Mouse (Mus musculus): Measurements from ENCODE around the gene AC109138.7. TPM values are rescaled to one million over a fixed set of nuclear protein-coding genes. Genes with fewer than 3 reads are reported as not detected.
A peak's percentile ranks its signal among the peaks of the same experiment; 100 is the strongest.

Gene AC109138.7
- polyA plus RNA-seq, 1 experiment from 2014 or later: not detected

DNA sequence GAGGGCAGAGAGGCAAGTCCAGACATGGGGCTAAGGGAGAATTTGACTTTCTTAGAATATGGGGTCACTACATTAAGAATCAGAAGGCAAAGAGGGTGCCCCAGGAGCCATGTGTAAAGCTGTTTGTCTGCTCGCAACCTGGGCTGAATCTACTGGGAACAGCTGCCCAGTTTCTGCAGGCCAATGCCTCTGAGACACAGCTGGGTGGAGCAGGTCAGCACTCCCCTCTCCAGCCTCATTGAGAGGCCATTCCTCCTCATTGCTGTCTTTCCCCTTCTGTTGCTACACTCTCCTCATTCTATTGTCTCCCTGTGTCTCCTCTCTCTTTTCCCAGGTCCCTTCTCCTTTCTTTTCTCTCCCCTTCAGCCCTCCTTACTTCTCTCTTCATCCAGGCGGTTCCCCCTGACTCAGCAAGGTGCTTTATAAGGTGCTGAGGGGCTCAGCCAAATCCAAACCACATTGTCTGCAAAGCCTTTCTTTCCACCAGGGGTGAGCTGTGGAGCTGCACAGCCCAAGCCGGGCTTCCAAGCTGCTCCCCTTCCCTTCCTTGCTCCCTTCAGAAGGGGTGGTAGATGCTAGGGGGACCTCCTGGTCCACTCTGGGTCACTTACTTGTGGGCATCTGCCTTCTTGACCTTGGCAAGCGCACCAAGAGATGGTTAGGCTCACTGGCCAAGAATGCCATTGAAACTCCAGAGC is 2.1 kb upstream of the AC109138.7 start:
- 38% methylated on average over 4 of the region's 4 CpGs for WGBS
- Histone ChIP-seq H3K36me3 (no peaks in the 10 kb centered on the region), H3K4me3 (replicated peaks) (no peak overlapping the region), H3K27me3 (replicated peaks) (peaks cover 49% of the 10 kb centered on the region), H3K4me2 (no peak overlapping the region), H3K27ac (replicated peaks) (no peak overlapping the region), H3K9me3 (replicated peaks) (no peaks in the 10 kb centered on the region), H3K9ac (replicated peaks) (no peak overlapping the region), H3K4me1 (peaks cover 37% of the 10 kb centered on the region)
- no peak for ATAC-seq (ENCODE audit: low FRiP score)

GRCm38 (mm10) chr19:4213524-4213974 is 608 bp upstream of the AC109138.7 start:
- 6% methylated on average over 9 of the region's 9 CpGs for WGBS
- H3K9ac ChIP-seq (replicated peaks): no peak overlapping the region
- no peaks in the 10 kb centered on the region for H3K9me3 ChIP-seq (replicated peaks)
- peaks cover 63% of the 10 kb centered on the region for H3K27me3 ChIP-seq (replicated peaks)
- no peaks in the 10 kb centered on the region for H3K36me3 ChIP-seq
- no peak for ATAC-seq (ENCODE audit: low FRiP score)
- peak overlapping the region; percentile 96 for H3K4me2 ChIP-seq
- H3K4me1 ChIP-seq: peaks cover 37% of the 10 kb centered on the region
- peak overlapping the region; percentile 51 for H3K4me3 ChIP-seq (replicated peaks)
- H3K27ac ChIP-seq (replicated peaks): no peak overlapping the region

- Histone ChIP-seq H3K4me3 (replicated peaks) (peak overlapping the region; percentile 51), H3K9me3 (replicated peaks) (no peaks in the 10 kb centered on the region), H3K4me2 (peak overlapping the region; percentile 96), H3K36me3 (no peaks in the 10 kb centered on the region), H3K9ac (replicated peaks) (peak overlapping the region; percentile 56), H3K4me1 (peaks cover 39% of the 10 kb centered on the region), H3K27me3 (replicated peaks) (peaks cover 63% of the 10 kb centered on the region), H3K27ac (replicated peaks) (0 out of 2 replicates have a peak overlapping the region, but pooled peaks have one; percentile 38)
- 0% methylated on average over 46 of the region's 81 CpGs for WGBS
- ATAC-seq (ENCODE audit: low FRiP score): peak; percentile 16; the same call in 1 of the 2 replicates
Measured at GRCm38 (mm10) chr19:4214771-4215450, 754 bp downstream of the AC109138.7 start.

DNA sequence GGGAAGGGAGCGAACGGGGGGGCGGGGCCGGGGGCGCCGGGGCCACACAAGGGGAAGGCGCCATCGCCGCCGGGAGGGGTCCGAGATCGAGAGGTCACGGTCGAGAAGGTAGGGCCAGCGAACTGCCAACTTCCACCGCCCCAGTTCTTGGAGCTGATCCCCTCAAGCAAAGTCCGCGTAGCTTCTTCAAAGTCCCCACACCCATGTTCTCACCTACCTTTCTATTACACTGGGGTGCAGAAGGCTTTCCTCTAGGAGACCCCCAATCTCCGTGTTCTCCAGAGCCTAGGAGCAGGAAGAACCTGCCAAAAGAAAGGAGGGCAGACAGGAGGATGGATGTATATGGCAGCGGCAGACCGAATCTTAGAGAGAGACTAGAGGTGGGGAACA is 1.3 kb downstream of the AC109138.7 start:
- ATAC-seq (ENCODE audit: low FRiP score): no peak
- Histone ChIP-seq H3K27me3 (replicated peaks) (peaks cover 62% of the 10 kb centered on the region), H3K27ac (replicated peaks) (no peak overlapping the region), H3K9me3 (replicated peaks) (no peaks in the 10 kb centered on the region), H3K36me3 (no peaks in the 10 kb centered on the region), H3K4me1 (peaks cover 45% of the 10 kb centered on the region), H3K9ac (replicated peaks) (peak overlapping the region; percentile 56), H3K4me3 (replicated peaks) (peak overlapping the region; percentile 51), H3K4me2 (peak overlapping the region; percentile 96)
- WGBS: 4% methylated on average over 15 of the region's 21 CpGs

- Histone ChIP-seq H3K9me3 (replicated peaks) (no peaks in the 10 kb centered on the region), H3K4me3 (replicated peaks) (0 out of 2 replicates have a peak overlapping the region, but pooled peaks have one; percentile 6), H3K27me3 (replicated peaks) (peaks cover 57% of the 10 kb centered on the region), H3K9ac (replicated peaks) (0 out of 2 replicates have a peak overlapping the region, but pooled peaks have one; percentile 23), H3K27ac (replicated peaks) (no peak overlapping the region; the same call in 1 of the 2 replicates), H3K4me2 (peak overlapping the region; percentile 96), H3K36me3 (no peaks in the 10 kb centered on the region), H3K4me1 (peaks cover 52% of the 10 kb centered on the region)
- WGBS: 26% methylated on average over 14 of the region's 14 CpGs
- no peak for ATAC-seq (ENCODE audit: low FRiP score)
Measured at GRCm38 (mm10) chr19:4216041-4216685, 2.0 kb downstream of the AC109138.7 start.

DNA sequence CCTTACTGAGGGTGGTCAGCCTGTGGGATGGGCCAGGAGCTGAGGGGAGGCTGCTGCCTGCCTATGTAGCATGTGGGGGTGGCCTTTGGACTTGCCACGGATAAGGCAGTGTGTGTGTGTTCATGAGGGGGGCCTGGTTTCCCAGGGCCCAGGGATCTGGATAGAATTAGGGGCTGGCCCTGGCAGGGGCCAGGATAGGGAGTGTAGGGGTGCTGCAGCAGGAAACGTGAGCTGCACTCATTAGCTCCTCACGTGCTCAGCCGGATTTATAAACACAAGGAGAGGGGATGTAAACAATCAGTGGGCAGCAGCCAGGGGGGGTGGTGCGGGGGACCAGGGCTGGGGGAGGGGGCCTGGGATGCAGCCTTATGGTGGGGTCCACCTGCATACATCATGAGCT is 3.0 kb downstream of the AC109138.7 start:
- peaks cover 48% of the 10 kb centered on the region for H3K27me3 ChIP-seq (replicated peaks)
- no peak for ATAC-seq (ENCODE audit: low FRiP score)
- no peaks in the 10 kb centered on the region for H3K9me3 ChIP-seq (replicated peaks)
- no peak overlapping the region for H3K27ac ChIP-seq (replicated peaks)
- no peak overlapping the region for H3K4me2 ChIP-seq
- H3K9ac ChIP-seq (replicated peaks): no peak overlapping the region
- WGBS: 23% methylated on average over 5 of the region's 5 CpGs
- no peak overlapping the region for H3K4me3 ChIP-seq (replicated peaks)
- H3K36me3 ChIP-seq: no peaks in the 10 kb centered on the region
- H3K4me1 ChIP-seq: peaks cover 59% of the 10 kb centered on the region

- Histone ChIP-seq H3K4me1 (peaks cover 62% of the 10 kb centered on the region), H3K9me3 (replicated peaks) (no peaks in the 10 kb centered on the region), H3K27ac (replicated peaks) (no peak overlapping the region), H3K27me3 (replicated peaks) (peaks cover 43% of the 10 kb centered on the region), H3K4me2 (no peak overlapping the region), H3K9ac (replicated peaks) (no peak overlapping the region), H3K36me3 (no peaks in the 10 kb centered on the region), H3K4me3 (replicated peaks) (no peak overlapping the region)
- ATAC-seq (ENCODE audit: low FRiP score): no peak
- WGBS: 47% methylated on average over 3 of the region's 3 CpGs
Measured at GRCm38 (mm10) chr19:4217855-4218254, 3.7 kb downstream of the AC109138.7 start.

DNA sequence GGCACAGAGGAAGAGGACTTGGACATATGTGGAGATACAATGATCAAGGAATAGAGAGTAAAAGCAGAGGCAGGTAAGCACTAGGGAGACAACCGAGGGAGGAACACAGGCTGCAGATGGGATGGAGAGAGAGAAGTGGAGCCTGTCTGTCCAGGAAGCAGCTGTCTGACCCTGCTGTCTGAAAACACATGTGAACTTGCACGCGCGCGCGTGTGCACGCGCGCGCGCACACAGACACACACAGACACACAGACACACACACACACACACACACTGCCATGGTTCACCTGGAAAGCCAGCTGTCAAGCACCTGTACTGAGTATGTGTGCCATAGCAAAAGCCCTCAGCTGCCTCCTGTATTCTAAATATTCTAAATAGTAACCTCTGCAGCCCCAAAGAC is 4.1 kb downstream of the AC109138.7 start:
- no peaks in the 10 kb centered on the region for H3K9me3 ChIP-seq (replicated peaks)
- H3K27ac ChIP-seq (replicated peaks): no peak overlapping the region
- no peak overlapping the region for H3K4me3 ChIP-seq (replicated peaks)
- WGBS: 92% methylated on average over 6 of the region's 11 CpGs
- peaks cover 39% of the 10 kb centered on the region for H3K27me3 ChIP-seq (replicated peaks)
- H3K4me1 ChIP-seq: peaks cover 57% of the 10 kb centered on the region
- no peak for ATAC-seq (ENCODE audit: low FRiP score)
- no peak overlapping the region for H3K9ac ChIP-seq (replicated peaks)
- no peak overlapping the region for H3K4me2 ChIP-seq
- H3K36me3 ChIP-seq: no peaks in the 10 kb centered on the region

- no peaks in the 10 kb centered on the region for H3K36me3 ChIP-seq
- no peak for ATAC-seq (ENCODE audit: low FRiP score)
- 85% methylated on average over 1 of the region's 1 CpGs for WGBS
Measured at GRCm38 (mm10) chr19:4218784-4219183, 4.6 kb downstream of the AC109138.7 start.

DNA sequence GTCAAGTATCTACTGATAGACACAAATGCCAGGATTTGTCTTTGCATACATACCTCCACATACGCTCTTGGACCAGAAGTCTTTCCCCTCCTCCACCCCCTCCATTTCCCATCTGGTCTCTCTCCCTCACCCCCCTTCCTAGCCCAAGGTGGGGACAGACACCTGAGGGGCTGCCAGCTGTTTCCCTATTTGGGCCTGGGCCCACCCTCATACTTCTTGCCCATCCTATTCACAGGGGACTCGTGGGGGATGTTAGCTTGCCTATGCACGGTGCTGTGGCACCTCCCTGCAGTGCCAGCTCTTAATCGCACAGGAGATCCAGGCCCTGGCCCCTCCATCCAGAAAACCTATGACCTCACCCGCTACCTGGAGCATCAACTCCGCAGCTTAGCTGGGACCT is 5.8 kb downstream of the AC109138.7 start:
- Histone ChIP-seq H3K4me2 (no peak overlapping the region), H3K9ac (replicated peaks) (no peak overlapping the region), H3K9me3 (replicated peaks) (no peaks in the 10 kb centered on the region), H3K27me3 (replicated peaks) (peaks cover 27% of the 10 kb centered on the region), H3K27ac (replicated peaks) (no peak overlapping the region), H3K4me1 (peaks cover 41% of the 10 kb centered on the region), H3K4me3 (replicated peaks) (no peak overlapping the region), H3K36me3 (no peaks in the 10 kb centered on the region)
- WGBS: 82% methylated on average over 6 of the region's 6 CpGs
- no peak for ATAC-seq (ENCODE audit: low FRiP score)

More at GRCm38 (mm10) chr19:4218784-4219183, 4.6 kb downstream of the AC109138.7 start:
- no peak overlapping the region for H3K4me2 ChIP-seq
- peaks cover 53% of the 10 kb centered on the region for H3K4me1 ChIP-seq
- peaks cover 34% of the 10 kb centered on the region for H3K27me3 ChIP-seq (replicated peaks)
- no peak overlapping the region for H3K4me3 ChIP-seq (replicated peaks)
- no peak overlapping the region for H3K27ac ChIP-seq (replicated peaks)
- no peaks in the 10 kb centered on the region for H3K9me3 ChIP-seq (replicated peaks)
- H3K9ac ChIP-seq (replicated peaks): no peak overlapping the region

GRCm38 (mm10) chr19:4220416-4220815 is 6.3 kb downstream of the AC109138.7 start:
- WGBS: 45% methylated on average over 4 of the region's 4 CpGs
- Histone ChIP-seq H3K9ac (replicated peaks) (no peak overlapping the region), H3K9me3 (replicated peaks) (no peaks in the 10 kb centered on the region), H3K4me3 (replicated peaks) (no peak overlapping the region), H3K4me2 (no peak overlapping the region), H3K36me3 (no peaks in the 10 kb centered on the region), H3K4me1 (peaks cover 36% of the 10 kb centered on the region), H3K27me3 (replicated peaks) (peaks cover 27% of the 10 kb centered on the region), H3K27ac (replicated peaks) (no peak overlapping the region)
- ATAC-seq (ENCODE audit: low FRiP score): no peak
